ENCODE assay signal across 8 mouse cellular contexts in the genomic region with DNA sequence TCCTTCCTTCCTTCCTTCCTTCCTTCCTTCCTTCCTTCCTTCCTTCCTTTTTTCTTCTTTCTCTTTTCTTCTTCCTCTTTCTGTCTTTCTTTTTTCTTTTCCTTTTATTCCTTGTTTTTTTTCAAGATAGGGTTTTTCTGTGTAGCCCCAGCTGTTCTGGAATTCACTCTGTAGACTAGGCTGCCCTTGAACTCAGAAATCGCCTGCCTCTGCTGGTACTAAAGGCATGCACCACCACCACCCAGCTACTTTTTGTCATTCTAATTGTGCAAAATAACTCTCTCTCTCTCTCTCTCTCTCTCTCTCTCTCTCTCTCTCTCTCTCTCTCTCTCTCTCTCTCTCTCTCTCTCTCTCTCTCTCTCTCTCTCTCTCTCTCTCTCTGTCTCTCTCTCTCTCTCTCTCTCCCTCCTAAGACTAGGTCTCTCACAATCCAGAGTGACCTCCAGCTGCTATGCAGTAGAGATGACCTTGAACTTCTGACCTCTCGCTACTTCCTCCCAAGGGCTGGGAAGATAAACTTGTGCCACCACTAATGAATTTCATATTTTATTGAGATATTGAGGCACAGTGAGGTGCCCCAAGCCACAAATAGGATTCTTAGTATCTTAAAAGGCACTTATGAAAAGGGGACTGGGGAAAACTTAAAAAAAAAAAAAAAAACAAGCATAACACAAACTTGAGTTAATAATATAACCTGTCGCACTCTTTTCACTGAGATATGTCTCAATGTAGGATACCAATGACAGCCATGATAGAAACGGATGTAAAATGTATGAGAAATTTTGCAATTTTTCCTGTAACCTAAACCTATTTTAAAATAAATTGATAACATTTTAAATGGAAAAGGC. TPM values are rescaled to one million over a fixed set of nuclear protein-coding genes. Genes with fewer than 3 reads are reported as not detected.
DNase-seq lines count a peak whose midpoint lies in the region; ATAC-seq and TF ChIP-seq lines count a peak whose summit lies in the region.

No protein-coding gene starts in this region.

- no peaks in the 10 kb centered on the region for H3K27me3 ChIP-seq in forebrain, embryonic 14.5 days (replicated peaks; ENCODE audit: control insufficient read depth, insufficient read depth, low read length)
- H3K27me3 ChIP-seq in liver, postnatal 0 days (ENCODE audit: insufficient read depth, low read length), result no peaks in the 10 kb centered on the region

- H3K27ac ChIP-seq in forebrain, embryonic 14.5 days (ENCODE audit: low read depth, low read length), result no peak overlapping the region
- peak overlapping the region; percentile 86 for H3K27ac ChIP-seq in liver, postnatal 0 days (ENCODE audit: low read depth)

- no peak for ATAC-seq in forebrain, embryonic 14.5 days
- ATAC-seq in liver, postnatal 0 days, result no peak

- H3K4me1 ChIP-seq in forebrain, embryonic 14.5 days (ENCODE audit: control insufficient read depth, insufficient read depth, low read length), result peaks cover 10% of the 10 kb centered on the region; the same call in 1 of the 2 replicates
- H3K4me1 ChIP-seq in liver, postnatal 0 days (ENCODE audit: insufficient read depth), result peaks cover 37% of the 10 kb centered on the region

- peak; percentile 29 for DNase-seq in embryo, embryonic 11 days
- no peak for DNase-seq in embryo, embryonic 9.5 days (ENCODE audit: extremely low spot score)
- peak; percentile 27 to 37 for DNase-seq in B cell, adult 2 months
- peak; percentile 14 for DNase-seq in forebrain, embryonic 14.5 days (ENCODE audit: low spot score)
- no peak for DNase-seq in liver, postnatal 0 days
- no peak for DNase-seq in thymus, postnatal 0 days (ENCODE audit: low spot score)
- no peak for DNase-seq in cerebellum, postnatal 10 days
- DNase-seq in left cerebral cortex, postnatal 10 days (ENCODE audit: extremely low spot score in 1 of 2, low spot score in 2 of 2), result no peak

- TF ChIP-seq CTCF in liver, postnatal 0 days (IDR thresholded peaks at IDR 0.05; ENCODE audit: low read depth), result no peak

- 66% methylated on average over 4 of the region's 4 CpGs for WGBS in forebrain, embryonic 14.5 days
- WGBS in liver, postnatal 0 days (ENCODE audit: insufficient replicate concordance), result 57% methylated on average over 4 of the region's 4 CpGs

- 0 out of 2 replicates have a peak overlapping the region, but pooled peaks have one; percentile 66 for H3K4me3 ChIP-seq in forebrain, embryonic 14.5 days (ENCODE audit: low read depth, low read length)
- peak overlapping the region; percentile 70; the same call in 1 of the 2 replicates for H3K4me3 ChIP-seq in liver, postnatal 0 days (ENCODE audit: low read depth, low read length)

- no peak overlapping the region for H3K9ac ChIP-seq in forebrain, embryonic 14.5 days (ENCODE audit: low read length)
- peak overlapping the region; percentile 74 for H3K9ac ChIP-seq in liver, postnatal 0 days (replicated peaks)

- intact Hi-C loops in left cerebral cortex, postnatal 10 days (cut with DNase I), result no loop called here

- H3K9me3 ChIP-seq in forebrain, embryonic 14.5 days (replicated peaks; ENCODE audit: control insufficient read depth, low read length), result no peaks in the 10 kb centered on the region
- H3K9me3 ChIP-seq in liver, postnatal 0 days (ENCODE audit: low read length), result no peaks in the 10 kb centered on the region

- no peaks in the 10 kb centered on the region for H3K36me3 ChIP-seq in forebrain, embryonic 14.5 days (ENCODE audit: control insufficient read depth, insufficient read depth, low read length)
- no peaks in the 10 kb centered on the region for H3K36me3 ChIP-seq in liver, postnatal 0 days (replicated peaks; ENCODE audit: insufficient read depth, low read length)

- H3K4me2 ChIP-seq in forebrain, embryonic 14.5 days (ENCODE audit: low read length), result peak overlapping the region; percentile 62
- peak overlapping the region; percentile 85 for H3K4me2 ChIP-seq in liver, postnatal 0 days (ENCODE audit: low read depth, low read length)

- TF ChIP-seq EP300 in liver, postnatal 0 days (IDR thresholded peaks at IDR 0.05; ENCODE audit: low read depth), result no peak

RNA-seq across cellular contexts. Expression of gene Med21, which starts 7.4 kb away (rescaled TPM):
- polyA plus RNA-seq in forebrain, embryonic 14.5 days (2014; fragmentation: Nextera tagmentation; extraction: Ambion mirVana), result 117 and 122 TPM in 2 replicates
- 52.2 and 53.8 TPM in 2 replicates for polyA plus RNA-seq in liver, postnatal 0 days (2015; fragmentation: Nextera tagmentation; extraction: Ambion mirVana)
- polyA plus RNA-seq in thymus, postnatal 0 days (2015; fragmentation: Nextera tagmentation; extraction: Ambion mirVana), result 115 and 122 TPM in 2 replicates
- total RNA-seq in left cerebral cortex, postnatal 10 days (2021), result 10 to 100 TPM; 39.2 to 44.9 TPM

RNA-seq across cellular contexts. Expression of gene Tm7sf3, which starts 7.6 kb away (rescaled TPM):
- polyA plus RNA-seq in forebrain, embryonic 14.5 days (2014; fragmentation: Nextera tagmentation; extraction: Ambion mirVana), result 29.5 and 31.1 TPM in 2 replicates
- 19.7 and 21.2 TPM in 2 replicates for polyA plus RNA-seq in liver, postnatal 0 days (2015; fragmentation: Nextera tagmentation; extraction: Ambion mirVana)
- polyA plus RNA-seq in thymus, postnatal 0 days (2015; fragmentation: Nextera tagmentation; extraction: Ambion mirVana), result 19.0 and 22.4 TPM in 2 replicates
- total RNA-seq in left cerebral cortex, postnatal 10 days (2021), result 10 to 100 TPM; 31.7 to 33.6 TPM

RNA-seq across cellular contexts. Expression of gene Ints13, which starts 57.3 kb away (rescaled TPM):
- polyA plus RNA-seq in forebrain, embryonic 14.5 days (2014; fragmentation: Nextera tagmentation; extraction: Ambion mirVana), result 52.9 and 62.2 TPM in 2 replicates
- polyA plus RNA-seq in liver, postnatal 0 days (2015; fragmentation: Nextera tagmentation; extraction: Ambion mirVana), result 14.5 and 17.6 TPM in 2 replicates
- 110 and 111 TPM in 2 replicates for polyA plus RNA-seq in thymus, postnatal 0 days (2015; fragmentation: Nextera tagmentation; extraction: Ambion mirVana)
- 10 to 100 TPM; 29.4 to 34.4 TPM for total RNA-seq in left cerebral cortex, postnatal 10 days (2021)

RNA-seq across cellular contexts. Expression of gene Fgfr1op2, which starts 58.0 kb away (rescaled TPM):
- polyA plus RNA-seq in forebrain, embryonic 14.5 days (2014; fragmentation: Nextera tagmentation; extraction: Ambion mirVana), result 56.1 TPM in 2 replicates
- 69.7 and 71.6 TPM in 2 replicates for polyA plus RNA-seq in liver, postnatal 0 days (2015; fragmentation: Nextera tagmentation; extraction: Ambion mirVana)
- polyA plus RNA-seq in thymus, postnatal 0 days (2015; fragmentation: Nextera tagmentation; extraction: Ambion mirVana), result 216 and 219 TPM in 2 replicates
- 10 to 100 TPM; 47.2 to 50.3 TPM for total RNA-seq in left cerebral cortex, postnatal 10 days (2021)

Comparison
In these comparisons a context has a peak if more than half of its experiments do, and no peak if none do; other contexts are left out.
1. DNase-seq: peak in embryo, embryonic 11 days (single experiment), B cell, adult 2 months (2 of 2) and forebrain, embryonic 14.5 days (single experiment); none in embryo, embryonic 9.5 days (single experiment), liver, postnatal 0 days (single experiment), thymus, postnatal 0 days (single experiment), cerebellum, postnatal 10 days (0 of 2) and left cerebral cortex, postnatal 10 days (0 of 2).